Mouse (Mus musculus) midbrain, embryonic 13.5 days (tissue): ENCODE measurements at regions not wholly inside any gene's neighbourhood (a gene's known extent, or its start where the extent isn't known, plus 50 kb on each side); places are given as distances from the start of the nearest gene placed in this dataset.

ENCODE experiments used
- ATAC-seq: fragments of 200-750 bp; cut with Nextera tagmentation; 2 replicates; pipeline ENCODE4 v1.8.0; 2017; ENCODE audit warnings: mild to moderate bottlenecking, moderate TSS enrichment, moderate library complexity
- H3K27ac ChIP-seq: fragments of 300-500 bp; sonication (generic); 2 replicates; pipeline ENCODE4 v1.5.1; 2015; ENCODE audit warnings: inconsistent platforms, mild to moderate bottlenecking, moderate library complexity
- H3K27me3 ChIP-seq: fragments of 300-500 bp; sonication (generic); 2 replicates; pipeline ENCODE4 v1.6.1; 2015; ENCODE audit warnings: mild to moderate bottlenecking, inconsistent platforms
- H3K36me3 ChIP-seq: fragments of 300-500 bp; sonication (generic); 2 replicates; pipeline ENCODE4 v1.6.1; 2015; ENCODE audit warnings: mild to moderate bottlenecking, inconsistent platforms
- H3K4me1 ChIP-seq: fragments of 300-500 bp; sonication (generic); replicated peaks from 2 replicates; pipeline ENCODE4 v1.6.1; 2015; ENCODE audit warnings: inconsistent platforms
- H3K4me2 ChIP-seq: fragments of 300-500 bp; sonication (generic); replicated peaks from 2 replicates; pipeline ENCODE4 v1.6.1; 2015; ENCODE audit warnings: moderate library complexity, mild to moderate bottlenecking, inconsistent platforms
- H3K4me3 ChIP-seq: fragments of 300-500 bp; sonication (generic); replicated peaks from 2 replicates; pipeline ENCODE4 v1.5.1; 2015; ENCODE audit warnings: mild to moderate bottlenecking, inconsistent platforms
- H3K9ac ChIP-seq: fragments of 300-500 bp; sonication (generic); replicated peaks from 2 replicates; pipeline ENCODE4 v1.6.1; 2015; ENCODE audit warnings: mild to moderate bottlenecking, inconsistent platforms
- H3K9me3 ChIP-seq: fragments of 300-500 bp; sonication (generic); 2 replicates; pipeline ENCODE4 v1.6.1; 2016; ENCODE audit warnings: mild to moderate bottlenecking, inconsistent platforms
- WGBS: fragments of 180-500 bp; shearing (Covaris S2); methylation state at CpG from one replicate; pipeline ENCODE4 v1.1.7; 2015; 5-methylcytosine and 5-hydroxymethylcytosine counted together

DNA sequence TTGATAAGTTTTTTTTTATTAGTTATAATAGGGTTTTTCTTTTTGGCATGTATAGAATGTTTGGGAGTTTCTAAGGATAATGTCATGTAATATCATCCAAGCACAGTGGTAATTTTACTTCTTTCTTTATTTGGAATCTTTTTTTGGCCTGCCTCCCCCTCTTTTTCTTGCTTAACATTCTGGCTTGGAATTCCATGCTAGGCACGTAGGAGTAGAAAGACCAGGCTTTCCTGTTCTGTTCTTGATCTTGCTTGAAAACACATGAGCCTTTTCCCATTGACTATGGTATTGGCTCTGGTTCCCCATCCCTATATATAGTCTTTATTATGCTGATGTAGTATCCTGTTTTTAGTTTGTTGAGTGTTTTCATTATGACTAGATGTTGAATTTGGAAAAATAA, 57.8 kb upstream of the Abcb5 start:
- H3K4me3 ChIP-seq, result no peak overlapping the region
- no peak for ATAC-seq
- 61% methylated on average over 1 of the region's 1 CpGs for WGBS
- H3K27me3 ChIP-seq, result no peaks in the 10 kb centered on the region
- no peaks in the 10 kb centered on the region for H3K9me3 ChIP-seq
- no peak overlapping the region for H3K4me2 ChIP-seq
- no peaks in the 10 kb centered on the region for H3K4me1 ChIP-seq
- no peaks in the 10 kb centered on the region for H3K36me3 ChIP-seq
- no peak overlapping the region for H3K27ac ChIP-seq
- H3K9ac ChIP-seq, result no peak overlapping the region
